Mouse (Mus musculus): ENCODE measurements around the gene Runx1. TPM values are rescaled to one million over a fixed set of nuclear protein-coding genes. Genes with fewer than 3 reads are reported as not detected.

The Runx1 gene
- total RNA-seq, 1 experiment = 7.4 TPM

DNA sequence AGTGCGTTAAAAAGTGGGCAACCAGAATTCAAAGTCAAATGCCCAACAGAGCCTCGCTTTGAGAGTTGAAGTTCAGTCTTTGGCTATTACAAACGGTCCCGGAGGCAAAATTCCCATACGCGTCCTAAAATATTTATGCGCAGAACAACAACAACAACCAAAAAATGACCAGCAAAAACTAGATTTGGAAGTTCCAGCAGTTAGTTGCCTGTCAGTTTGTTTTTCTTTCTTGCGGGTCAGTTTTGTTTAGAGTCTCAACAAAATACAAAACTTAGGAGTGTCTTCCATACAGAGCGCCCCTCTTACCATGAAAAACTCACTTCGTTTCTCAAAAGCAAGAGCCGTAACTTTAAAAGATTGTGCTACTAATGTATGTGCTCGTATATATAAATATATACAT lies 130.0 kb downstream of the Runx1 start:
- Histone ChIP-seq H3K27ac (ENCODE audit: insufficient read depth, low read depth, low read length, poor library complexity, severe bottlenecking) (no peak overlapping the region), H3K4me3 (ENCODE audit: insufficient read depth in 1 of 2, low read depth in 1 of 2, low read length in 2 of 2, poor library complexity in 1 of 2, severe bottlenecking in 1 of 2) (no peak overlapping the region), H3K4me1 (ENCODE audit: control insufficient read depth in 2 of 2, insufficient read depth in 2 of 2, low read length in 2 of 2, poor library complexity in 1 of 2) (peaks cover 0 to 4% of the 10 kb centered on the region in 2 experiments; a peak in 1 of 4 replicates), H3K9ac (ENCODE audit: insufficient read depth, low read depth, low read length, poor library complexity, severe bottlenecking) (no peak overlapping the region), H3K36me3 (ENCODE audit: control insufficient read depth, insufficient read depth, low read length, poor library complexity, severe bottlenecking) (no peaks in the 10 kb centered on the region), H3K9me3 (ENCODE audit: control insufficient read depth, insufficient read depth, low read depth, low read length) (no peaks in the 10 kb centered on the region)
- in situ Hi-C loops (cut with MboI; ENCODE audit: low sequenced_read_pairs in 2 of 2, unreplicated experiment in 2 of 2) = loop anchor here in 1 of 2 experiments (10.0 kb wide), 1 partner anchor 1389 kb away; the partner anchor contains the start of gene Sim2
- DNase-seq (ENCODE audit: low read depth, low spot score) = no peak
- TF ChIP-seq HCFC1 (IDR thresholded peaks at IDR 0.05; ENCODE audit: borderline replicate concordance, insufficient read depth, low read length) (no peak), ZNF384 (IDR thresholded peaks at IDR 0.05; ENCODE audit: low read depth, low read length) (no peak), MAFK (IDR thresholded peaks at IDR 0.05; ENCODE audit: insufficient read depth, low read depth, low read length) (no peak), CHD2 (IDR thresholded peaks at IDR 0.05; ENCODE audit: low read depth, low read length) (no peak), ZC3H11A (IDR thresholded peaks at IDR 0.05; ENCODE audit: borderline replicate concordance, low read depth, low read length) (no peak)

DNA sequence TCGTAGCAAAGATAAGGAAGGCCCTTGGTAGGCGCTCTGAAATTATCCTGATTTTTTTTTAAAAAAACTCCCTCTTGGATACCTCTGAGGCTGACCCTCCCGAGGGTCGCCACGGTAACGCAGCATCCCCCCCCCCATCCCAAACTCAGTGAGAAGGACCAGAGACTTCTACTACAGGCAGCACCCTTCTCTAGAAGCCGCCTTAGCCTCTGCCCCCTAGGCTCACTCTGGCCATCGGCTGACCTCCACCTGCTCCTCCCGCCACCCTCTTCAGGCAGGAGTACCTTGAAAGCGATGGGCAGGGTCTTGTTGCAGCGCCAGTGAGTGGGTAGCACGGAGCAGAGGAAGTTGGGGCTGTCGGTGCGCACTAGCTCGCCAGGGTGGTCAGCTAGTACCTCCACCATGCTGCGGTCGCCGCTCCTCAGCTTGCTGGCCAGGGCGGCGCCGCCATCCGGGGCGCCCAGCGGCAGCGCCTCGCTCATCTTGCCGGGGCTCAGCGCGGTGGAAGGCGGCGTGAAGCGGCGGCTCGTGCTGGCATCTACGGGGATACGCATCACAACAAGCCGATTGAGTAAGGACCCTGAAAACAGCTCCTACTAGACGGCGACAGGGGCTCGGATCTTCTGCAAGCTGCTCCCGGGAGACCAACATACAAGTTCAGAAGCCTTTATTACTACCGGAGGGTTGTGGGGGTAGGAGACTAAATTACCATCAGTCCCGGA lies 130.6 kb downstream of the Runx1 start:
- Histone ChIP-seq H3K9me3 (ENCODE audit: control insufficient read depth, insufficient read depth, low read depth, low read length) (no peaks in the 10 kb centered on the region), H3K36me3 (ENCODE audit: control insufficient read depth, insufficient read depth, low read length, poor library complexity, severe bottlenecking) (no peaks in the 10 kb centered on the region), H3K4me1 (ENCODE audit: control insufficient read depth in 2 of 2, insufficient read depth in 2 of 2, low read length in 2 of 2, poor library complexity in 1 of 2) (peaks cover 0 to 4% of the 10 kb centered on the region in 2 experiments; a peak in 1 of 4 replicates), H3K27ac (ENCODE audit: insufficient read depth, low read depth, low read length, poor library complexity, severe bottlenecking) (no peak overlapping the region), H3K9ac (ENCODE audit: insufficient read depth, low read depth, low read length, poor library complexity, severe bottlenecking) (peak overlapping the region; percentile 26; the same call in 1 of the 2 replicates), H3K4me3 (ENCODE audit: insufficient read depth in 1 of 2, low read depth in 1 of 2, low read length in 2 of 2, poor library complexity in 1 of 2, severe bottlenecking in 1 of 2) (peak overlapping the region; percentile 11 to 63)
- no peak for TF ChIP-seq ZC3H11A (IDR thresholded peaks at IDR 0.05; ENCODE audit: borderline replicate concordance, low read depth, low read length)
- TF ChIP-seq HCFC1 (IDR thresholded peaks at IDR 0.05; ENCODE audit: borderline replicate concordance, insufficient read depth, low read length) = no peak
- no peak for TF ChIP-seq ZNF384 (IDR thresholded peaks at IDR 0.05; ENCODE audit: low read depth, low read length)
- TF ChIP-seq CHD2 (IDR thresholded peaks at IDR 0.05; ENCODE audit: low read depth, low read length) = no peak
- TF ChIP-seq MAFK (IDR thresholded peaks at IDR 0.05; ENCODE audit: insufficient read depth, low read depth, low read length) = no peak
- in situ Hi-C loops (cut with MboI; ENCODE audit: low sequenced_read_pairs in 2 of 2, unreplicated experiment in 2 of 2) = loop anchor here in 1 of 2 experiments (10.0 kb wide), 1 partner anchor 1389 kb away; the partner anchor contains the start of gene Sim2
- DNase-seq (ENCODE audit: low read depth, low spot score) = no peak

DNA sequence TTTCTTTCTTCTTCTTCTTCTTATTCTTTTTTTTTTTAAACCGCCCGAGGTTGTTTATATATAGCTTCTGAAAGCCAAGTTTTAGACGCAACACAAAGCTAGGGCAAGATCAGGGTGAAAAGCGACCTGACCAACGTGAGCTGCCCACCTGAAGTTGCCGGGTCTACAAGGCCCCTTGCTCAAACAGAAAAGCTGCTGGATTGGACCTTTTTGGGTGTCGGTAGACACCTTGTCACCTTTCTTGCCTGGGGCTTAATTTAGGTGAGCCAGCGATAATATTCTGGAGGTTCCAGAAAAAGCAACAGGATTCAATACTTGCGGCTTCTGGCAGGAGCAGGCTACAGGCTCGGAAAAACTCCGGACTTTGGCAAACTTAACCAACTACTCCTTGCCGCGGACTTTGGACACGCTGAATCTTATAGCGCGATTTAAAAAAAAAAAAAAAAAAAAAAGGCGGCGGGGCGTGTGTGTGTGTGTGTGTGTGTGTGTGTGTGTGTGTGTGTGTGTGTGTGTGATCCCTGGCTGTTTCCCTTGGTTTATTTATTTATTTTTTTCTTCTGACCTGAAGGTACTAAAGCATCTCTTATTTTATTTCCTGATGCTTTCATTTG lies 131.3 kb downstream of the Runx1 start:
- no peaks in the 10 kb centered on the region for H3K9me3 ChIP-seq (ENCODE audit: control insufficient read depth, insufficient read depth, low read depth, low read length)
- no peaks in the 10 kb centered on the region for H3K36me3 ChIP-seq (ENCODE audit: control insufficient read depth, insufficient read depth, low read length, poor library complexity, severe bottlenecking)
- H3K9ac ChIP-seq (ENCODE audit: insufficient read depth, low read depth, low read length, poor library complexity, severe bottlenecking) = no peak overlapping the region
- H3K4me1 ChIP-seq (ENCODE audit: control insufficient read depth in 2 of 2, insufficient read depth in 2 of 2, low read length in 2 of 2, poor library complexity in 1 of 2) = peaks cover 0 to 4% of the 10 kb centered on the region in 2 experiments; a peak in 1 of 4 replicates
- TF ChIP-seq HCFC1 (IDR thresholded peaks at IDR 0.05; ENCODE audit: borderline replicate concordance, insufficient read depth, low read length) = no peak
- TF ChIP-seq ZNF384 (IDR thresholded peaks at IDR 0.05; ENCODE audit: low read depth, low read length) = 0 out of 2 replicates have a peak, but pooled peaks have one; percentile 46
- no peak overlapping the region for H3K27ac ChIP-seq (ENCODE audit: insufficient read depth, low read depth, low read length, poor library complexity, severe bottlenecking)
- no peak for DNase-seq (ENCODE audit: low read depth, low spot score)
- in situ Hi-C loops (cut with MboI; ENCODE audit: low sequenced_read_pairs in 2 of 2, unreplicated experiment in 2 of 2) = loop anchor here in 1 of 2 experiments (10.0 kb wide), 1 partner anchor 1390 kb away; the partner anchor contains the start of gene Sim2
- H3K4me3 ChIP-seq (ENCODE audit: insufficient read depth in 1 of 2, low read depth in 1 of 2, low read length in 2 of 2, poor library complexity in 1 of 2, severe bottlenecking in 1 of 2) = no peak overlapping the region

DNA sequence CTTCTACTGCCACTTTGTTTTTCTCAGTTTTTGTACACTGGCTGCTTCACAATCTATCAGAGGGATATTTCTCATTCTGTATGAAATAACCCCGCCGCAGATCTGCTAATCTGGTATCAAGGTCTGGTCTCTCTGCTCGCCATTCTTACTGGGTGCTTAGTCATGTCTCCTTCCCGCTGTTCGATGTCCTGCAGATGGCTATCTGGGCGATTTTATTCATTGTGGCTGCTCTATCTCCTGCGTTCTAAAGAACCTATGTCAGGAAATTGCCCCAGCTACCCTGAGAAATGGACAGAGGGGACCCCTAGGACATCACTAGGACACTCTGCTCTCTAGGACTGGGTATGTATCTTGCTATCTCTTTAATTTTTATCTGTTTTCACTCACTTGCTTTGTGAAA lies 135.2 kb downstream of the Runx1 start:
- Histone ChIP-seq H3K27ac (ENCODE audit: insufficient read depth, low read depth, low read length, poor library complexity, severe bottlenecking) (no peak overlapping the region), H3K4me3 (ENCODE audit: insufficient read depth in 1 of 2, low read depth in 1 of 2, low read length in 2 of 2, poor library complexity in 1 of 2, severe bottlenecking in 1 of 2) (no peak overlapping the region), H3K9ac (ENCODE audit: insufficient read depth, low read depth, low read length, poor library complexity, severe bottlenecking) (no peak overlapping the region), H3K9me3 (ENCODE audit: control insufficient read depth, insufficient read depth, low read depth, low read length) (no peaks in the 10 kb centered on the region), H3K4me1 (ENCODE audit: control insufficient read depth in 2 of 2, insufficient read depth in 2 of 2, low read length in 2 of 2, poor library complexity in 1 of 2) (peaks cover 0 to 4% of the 10 kb centered on the region in 2 experiments; a peak in 1 of 4 replicates), H3K36me3 (ENCODE audit: control insufficient read depth, insufficient read depth, low read length, poor library complexity, severe bottlenecking) (no peaks in the 10 kb centered on the region)
- in situ Hi-C loops (cut with MboI; ENCODE audit: low sequenced_read_pairs in 2 of 2, unreplicated experiment in 2 of 2) = loop anchor here in 1 of 2 experiments (10.0 kb wide), 1 partner anchor 1394 kb away; the partner anchor contains the start of gene Sim2
- DNase-seq (ENCODE audit: low read depth, low spot score) = no peak
- TF ChIP-seq CHD2 (IDR thresholded peaks at IDR 0.05; ENCODE audit: low read depth, low read length) (no peak), HCFC1 (IDR thresholded peaks at IDR 0.05; ENCODE audit: borderline replicate concordance, insufficient read depth, low read length) (no peak), ZNF384 (IDR thresholded peaks at IDR 0.05; ENCODE audit: low read depth, low read length) (no peak), MAFK (IDR thresholded peaks at IDR 0.05; ENCODE audit: insufficient read depth, low read depth, low read length) (no peak), ZC3H11A (IDR thresholded peaks at IDR 0.05; ENCODE audit: borderline replicate concordance, low read depth, low read length) (no peak)

Data from ES-E14 (cell line).